Mouse (Mus musculus) lung, embryonic 16.5 days (tissue): ENCODE results near the gene Sphk2. TPM values are rescaled to one million over a fixed set of nuclear protein-coding genes. Genes with fewer than 3 reads are reported as not detected.

ENCODE experiments used
- ATAC-seq: fragments of 200-750 bp; cut with Nextera tagmentation; 2 replicates; pipeline ENCODE4 v1.8.0; 2017; ENCODE audit warnings: low read depth, mild to moderate bottlenecking, moderate library complexity
- H3K27ac ChIP-seq: fragments of 300-500 bp; sonication (generic); 2 replicates; pipeline ENCODE4 v1.5.1; 2014; ENCODE audit warnings: mild to moderate bottlenecking, control low read depth, low read length
- H3K27me3 ChIP-seq: fragments of 300-500 bp; sonication (generic); 2 replicates; pipeline ENCODE4 v1.6.1; 2014; ENCODE audit warnings: low read depth, low read length, mixed read lengths; ENCODE audit not compliant: control insufficient read depth, insufficient read depth
- H3K36me3 ChIP-seq: fragments of 300-500 bp; sonication (generic); 2 replicates; pipeline ENCODE4 v1.6.1; 2014; ENCODE audit warnings: low read length; ENCODE audit not compliant: control insufficient read depth, insufficient read depth
- H3K4me1 ChIP-seq: fragments of 300-500 bp; sonication (generic); replicated peaks from 2 replicates; pipeline ENCODE4 v1.6.1; 2014; ENCODE audit warnings: low read length, mixed read lengths; ENCODE audit not compliant: control insufficient read depth, insufficient read depth
- H3K4me2 ChIP-seq: fragments of 300-500 bp; sonication (generic); 2 replicates; pipeline ENCODE4 v1.6.1; 2014; ENCODE audit warnings: low read depth, low read length, control low read depth
- H3K4me3 ChIP-seq: fragments of 300-500 bp; sonication (generic); 2 replicates; pipeline ENCODE4 v1.5.1; 2014; ENCODE audit warnings: mild to moderate bottlenecking, low read length, control low read depth
- H3K9ac ChIP-seq: fragments of 300-500 bp; sonication (generic); 2 replicates; pipeline ENCODE4 v1.6.1; 2014; ENCODE audit warnings: low read length, control low read depth
- H3K9me3 ChIP-seq: fragments of 300-500 bp; sonication (generic); 2 replicates; pipeline ENCODE4 v1.6.1; 2016; ENCODE audit warnings: low read length; ENCODE audit not compliant: control insufficient read depth
- WGBS: fragments of 180-500 bp; shearing (Covaris S2); extraction: QIAGEN DNeasy Blood & Tissue Kit; methylation state at CpG from one replicate; pipeline ENCODE4 v1.1.7; 2014; 5-methylcytosine and 5-hydroxymethylcytosine counted together
- polyA plus RNA-seq: library from polyadenylated mRNA; unstranded; fragments of >200 nt; fragmentation: Nextera tagmentation; extraction: Ambion mirVana; gene quantifications from 2 replicates; pipeline ENCODE4 v1.2.1, GENCODE M21; 2015

Sphk2 gene
- polyA plus RNA-seq, result 28.9 TPM in 2 replicates

DNA sequence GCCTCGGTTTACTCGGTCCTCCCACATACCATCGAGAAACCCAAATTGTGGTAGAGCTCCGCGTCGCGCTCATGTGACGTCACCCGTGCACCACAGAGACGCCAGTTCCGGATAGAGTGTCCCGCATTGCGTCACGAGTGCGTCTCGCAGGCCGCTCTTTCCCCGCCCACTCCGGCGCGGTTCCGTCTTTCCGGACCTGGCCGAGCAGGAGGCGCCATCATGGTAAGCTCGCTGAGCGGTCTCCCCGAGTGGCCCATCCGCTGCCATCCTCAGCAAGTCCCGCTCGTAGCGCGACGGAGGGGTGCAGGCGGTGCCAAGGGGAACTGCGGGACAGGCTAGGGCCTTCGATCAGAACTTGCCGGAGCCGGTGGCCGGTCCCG, at the start of gene Sphk2:
Gene Sphk2, minus strand, starts transcription at position 85 of the 380 bp plus-strand sequence.
- H3K9ac ChIP-seq, result peak within 1 kb of the TSS; percentile 93
- peaks cover 33% of the 10 kb centered on the region for H3K4me1 ChIP-seq
- H3K27ac ChIP-seq, result peak within 1 kb of the TSS; percentile 86
- ATAC-seq, result peak; percentile 79
- whole genome bisulfite sequencing, result under 1% methylated on average over 41 of the region's 41 CpGs
- peak within 1 kb of the TSS; percentile 88 for H3K4me2 ChIP-seq
- H3K9me3 ChIP-seq, result no peaks in the 10 kb centered on the region
- H3K36me3 ChIP-seq, result peaks cover 27% of the 10 kb centered on the region
- H3K4me3 ChIP-seq, result peak within 1 kb of the TSS; percentile 73
- no peaks in the 10 kb centered on the region for H3K27me3 ChIP-seq

DNA sequence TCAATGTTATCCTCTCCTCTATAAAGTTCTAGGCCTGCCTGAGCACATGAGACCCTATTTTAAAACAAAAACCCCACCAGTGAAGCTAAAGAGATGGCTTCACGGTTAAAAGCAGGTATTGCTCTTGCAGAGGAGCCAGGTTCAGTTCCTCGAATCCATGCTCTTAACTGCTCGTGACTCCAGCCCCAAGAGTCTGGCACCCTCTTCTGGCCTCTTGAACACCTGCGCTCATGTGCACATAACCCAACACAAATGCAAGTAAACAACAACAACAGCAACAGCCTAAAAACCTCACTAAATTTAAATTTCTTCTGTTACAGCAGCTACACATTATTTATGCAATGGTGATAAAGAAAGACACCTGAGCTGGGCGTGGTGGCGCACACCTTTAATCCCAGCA, 49.7 kb upstream of the Sphk2 start:
- Histone ChIP-seq H3K4me3 (no peak overlapping the region), H3K4me2 (no peak overlapping the region), H3K27ac (no peak overlapping the region; the same call in 1 of the 2 replicates), H3K4me1 (0 out of 2 replicates have a peak, but pooled peaks cover 5% of the 10 kb centered on the region), H3K27me3 (no peaks in the 10 kb centered on the region), H3K9me3 (no peaks in the 10 kb centered on the region), H3K9ac (no peak overlapping the region), H3K36me3 (no peaks in the 10 kb centered on the region)
- WGBS, result 86% methylated on average over 6 of the region's 6 CpGs
- ATAC-seq, result no peak

DNA sequence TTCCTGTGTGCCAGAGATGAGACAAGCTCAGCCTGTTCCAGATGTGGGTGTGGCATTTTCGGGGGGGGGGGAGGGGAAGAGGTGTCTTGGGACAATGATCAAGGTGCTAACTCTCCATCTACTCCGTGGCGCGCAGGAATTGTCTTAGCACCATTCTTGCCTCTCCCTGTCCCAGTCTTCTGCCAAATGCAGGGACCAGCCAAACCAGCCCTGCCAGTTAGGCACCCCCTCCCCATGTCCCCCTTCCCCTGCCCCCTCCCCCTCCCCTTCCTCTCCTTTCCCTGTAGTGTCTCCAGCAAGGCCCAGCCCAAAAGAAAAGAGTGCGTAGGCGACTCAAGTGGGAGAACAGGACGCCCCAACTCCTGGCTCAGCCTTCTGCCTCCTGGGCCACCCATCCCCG, 49.0 kb upstream of the Sphk2 start:
- Histone ChIP-seq H3K27me3 (no peaks in the 10 kb centered on the region), H3K4me3 (no peak overlapping the region), H3K36me3 (no peaks in the 10 kb centered on the region), H3K9me3 (no peaks in the 10 kb centered on the region), H3K9ac (no peak overlapping the region), H3K27ac (no peak overlapping the region), H3K4me2 (0 out of 2 replicates have a peak overlapping the region, but pooled peaks have one; percentile 25), H3K4me1 (0 out of 2 replicates have a peak, but pooled peaks cover 5% of the 10 kb centered on the region)
- peak; percentile 83 for ATAC-seq
- 23% methylated on average over 7 of the region's 8 CpGs for WGBS

DNA sequence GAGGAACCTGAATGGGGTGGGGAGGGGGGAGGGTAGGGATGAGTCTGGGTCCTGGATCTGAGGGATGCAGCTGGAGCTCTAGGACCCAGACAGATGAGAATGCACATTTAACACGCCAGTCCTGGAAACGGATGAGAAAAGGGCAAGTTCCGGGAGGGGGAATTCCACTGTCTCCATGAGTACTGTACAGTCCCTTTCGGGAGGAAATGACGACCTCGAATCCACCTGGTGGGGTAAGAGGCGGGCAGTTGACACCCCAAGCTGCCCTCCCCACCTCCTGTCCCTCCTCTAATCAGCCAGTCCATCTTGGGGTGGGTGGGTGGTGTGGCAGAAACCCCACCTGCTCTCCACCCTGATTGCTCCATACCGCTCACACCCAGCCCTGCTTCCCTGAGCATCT, 48.2 kb upstream of the Sphk2 start:
- ATAC-seq, result 0 out of 2 replicates have a peak, but pooled peaks have one; percentile 26
- Histone ChIP-seq H3K9ac (no peak overlapping the region), H3K4me3 (no peak overlapping the region), H3K27ac (no peak overlapping the region), H3K36me3 (no peaks in the 10 kb centered on the region), H3K4me2 (no peak overlapping the region), H3K9me3 (no peaks in the 10 kb centered on the region), H3K4me1 (0 out of 2 replicates have a peak, but pooled peaks cover 5% of the 10 kb centered on the region), H3K27me3 (no peaks in the 10 kb centered on the region)
- WGBS, result 42% methylated on average over 8 of the region's 8 CpGs

DNA sequence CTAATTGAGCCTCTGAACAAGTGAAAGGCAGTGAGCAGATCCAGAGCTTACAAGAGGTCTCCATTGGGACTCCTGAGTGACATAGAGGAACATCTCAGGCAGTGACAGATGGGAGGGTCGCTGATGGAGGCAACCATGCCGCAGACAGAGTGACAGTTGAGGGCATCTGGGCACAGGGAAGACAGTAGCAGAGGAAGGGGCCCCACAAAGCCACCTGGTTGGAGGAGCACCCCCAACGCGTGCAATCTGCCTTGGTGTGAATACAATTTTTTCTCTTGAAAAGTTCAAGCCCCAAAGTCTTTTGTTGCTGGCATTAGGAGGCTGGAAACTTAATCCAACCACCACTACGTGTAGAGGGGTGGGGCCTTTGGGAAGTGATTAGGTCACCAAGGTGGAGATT, 42.3 kb upstream of the Sphk2 start:
- no peak overlapping the region for H3K9ac ChIP-seq
- H3K4me3 ChIP-seq, result no peak overlapping the region
- H3K27me3 ChIP-seq, result peaks cover 17% of the 10 kb centered on the region
- no peaks in the 10 kb centered on the region for H3K36me3 ChIP-seq
- no peak overlapping the region for H3K27ac ChIP-seq
- peaks cover 6% of the 10 kb centered on the region; the same call in 1 of the 2 replicates for H3K4me1 ChIP-seq
- H3K4me2 ChIP-seq, result no peak overlapping the region
- WGBS, result 54% methylated on average over 5 of the region's 5 CpGs
- ATAC-seq, result no peak
- no peaks in the 10 kb centered on the region for H3K9me3 ChIP-seq

DNA sequence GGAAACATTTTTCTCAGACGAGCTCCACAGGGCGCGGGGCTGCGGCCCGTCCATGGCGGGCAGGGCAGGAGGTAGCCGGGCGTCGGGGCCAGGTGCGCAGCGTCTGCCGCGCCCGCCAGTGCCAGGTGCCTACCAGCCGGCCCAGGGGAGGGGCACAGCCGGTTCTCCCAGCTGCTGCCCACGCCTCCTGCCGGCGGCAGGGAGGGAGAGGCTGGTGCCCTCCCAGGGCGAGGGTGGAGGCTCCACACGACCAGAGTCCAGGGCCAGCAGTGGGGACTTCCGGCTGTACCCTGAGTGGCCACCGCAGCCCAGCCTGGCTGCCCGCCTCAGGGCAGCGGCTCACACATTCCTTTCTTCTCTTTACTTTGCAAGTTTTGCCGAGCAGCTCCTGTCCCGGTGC, 41.6 kb upstream of the Sphk2 start:
- Histone ChIP-seq H3K4me3 (peak overlapping the region; percentile 29), H3K9me3 (no peaks in the 10 kb centered on the region), H3K27ac (peak overlapping the region; percentile 6; the same call in 1 of the 2 replicates), H3K4me2 (peak overlapping the region; percentile 49), H3K9ac (peak overlapping the region; percentile 5; the same call in 1 of the 2 replicates), H3K27me3 (peaks cover 17% of the 10 kb centered on the region), H3K36me3 (no peaks in the 10 kb centered on the region), H3K4me1 (peaks cover 6% of the 10 kb centered on the region; the same call in 1 of the 2 replicates)
- peak; percentile 94 for ATAC-seq
- WGBS, result 7% methylated on average over 27 of the region's 27 CpGs

DNA sequence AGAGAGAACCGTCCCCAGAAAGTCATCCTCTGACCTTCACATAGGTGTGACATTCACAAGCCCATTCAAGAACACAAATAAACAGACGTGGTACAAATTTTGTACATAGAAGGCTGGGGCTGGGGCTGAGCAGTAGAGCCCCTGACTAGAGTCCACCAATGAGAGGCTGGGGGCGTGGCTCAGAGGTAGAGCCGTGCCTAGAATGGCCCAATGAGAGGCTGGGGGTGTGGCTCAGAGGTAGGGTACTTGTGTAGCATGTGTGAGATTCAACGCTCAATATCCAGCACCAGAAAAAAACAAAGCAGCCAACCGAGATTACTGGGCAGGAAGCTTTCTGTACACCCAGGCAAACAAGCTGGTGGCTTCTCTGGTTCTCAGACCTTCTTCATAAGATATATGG, 37.9 kb upstream of the Sphk2 start:
- H3K4me3 ChIP-seq, result no peak overlapping the region
- H3K4me2 ChIP-seq, result no peak overlapping the region
- 0 out of 2 replicates have a peak, but pooled peaks cover 2% of the 10 kb centered on the region for H3K9me3 ChIP-seq
- no peaks in the 10 kb centered on the region for H3K36me3 ChIP-seq
- no peak for ATAC-seq
- H3K9ac ChIP-seq, result no peak overlapping the region
- WGBS, result 51% methylated on average over 6 of the region's 6 CpGs
- no peak overlapping the region for H3K27ac ChIP-seq
- H3K27me3 ChIP-seq, result peaks cover 17% of the 10 kb centered on the region
- peaks cover 6% of the 10 kb centered on the region; the same call in 1 of the 2 replicates for H3K4me1 ChIP-seq

DNA sequence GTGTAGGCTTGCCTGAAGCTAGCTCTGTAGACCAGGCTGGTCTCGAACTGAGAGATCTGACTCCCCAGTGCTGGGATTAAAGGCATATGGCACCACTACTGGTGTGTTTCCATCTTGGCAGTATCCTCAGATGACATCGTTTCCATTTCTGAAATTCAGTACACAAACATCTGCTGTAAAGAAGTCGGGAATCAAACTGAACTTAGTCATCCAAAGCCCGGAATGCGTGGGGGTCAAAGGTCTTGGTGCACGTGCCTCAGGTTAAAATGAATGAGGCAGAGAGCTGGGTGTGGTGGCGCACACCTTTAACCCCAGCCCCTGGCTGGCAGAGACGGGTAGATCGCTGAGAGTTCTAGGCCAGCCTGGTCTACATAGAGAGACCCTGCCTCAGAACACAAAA, 32.4 kb upstream of the Sphk2 start:
- WGBS, result 52% methylated on average over 9 of the region's 9 CpGs
- Histone ChIP-seq H3K27ac (no peak overlapping the region), H3K4me2 (no peak overlapping the region), H3K4me1 (peaks cover 3% of the 10 kb centered on the region; the same call in 1 of the 2 replicates), H3K9me3 (0 out of 2 replicates have a peak, but pooled peaks cover 2% of the 10 kb centered on the region), H3K9ac (no peak overlapping the region), H3K4me3 (no peak overlapping the region), H3K27me3 (no peaks in the 10 kb centered on the region), H3K36me3 (no peaks in the 10 kb centered on the region)
- ATAC-seq, result no peak

DNA sequence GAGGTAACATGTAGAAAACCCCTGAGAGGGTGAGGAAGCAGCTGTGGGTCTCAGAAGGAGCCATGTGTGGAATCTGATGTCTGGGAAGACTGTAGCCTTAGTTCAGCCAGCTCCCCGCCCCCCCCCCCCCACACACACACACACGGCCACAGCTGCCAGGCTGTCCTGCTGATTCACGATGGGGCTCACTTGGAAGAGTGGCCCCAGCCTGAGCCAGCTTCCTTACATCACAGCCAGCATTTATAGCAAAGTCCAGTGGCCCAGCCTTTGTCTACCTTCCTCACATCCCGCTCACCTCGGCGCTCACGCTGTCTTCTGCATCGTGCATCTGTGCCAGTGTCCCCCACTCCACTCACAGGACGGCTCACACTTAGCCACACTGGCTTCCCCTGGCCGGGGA, 31.6 kb upstream of the Sphk2 start:
- ATAC-seq, result 0 out of 2 replicates have a peak, but pooled peaks have one; percentile 36
- WGBS, result 26% methylated on average over 9 of the region's 10 CpGs
- no peak overlapping the region for H3K4me2 ChIP-seq
- H3K27ac ChIP-seq, result no peak overlapping the region
- no peaks in the 10 kb centered on the region for H3K27me3 ChIP-seq
- no peak overlapping the region for H3K9ac ChIP-seq
- H3K4me3 ChIP-seq, result no peak overlapping the region
- no peaks in the 10 kb centered on the region for H3K36me3 ChIP-seq
- H3K9me3 ChIP-seq, result 0 out of 2 replicates have a peak, but pooled peaks cover 2% of the 10 kb centered on the region
- peaks cover 3% of the 10 kb centered on the region; the same call in 1 of the 2 replicates for H3K4me1 ChIP-seq
